Mouse (Mus musculus): ENCODE results near the gene Cd59b. TPM values are rescaled to one million over a fixed set of nuclear protein-coding genes. Genes with fewer than 3 reads are reported as not detected.

Cd59b gene
- polyA plus RNA-seq (2012; rRNA removed) = 4.0 and 6.1 TPM in 2 replicates

GRCm38 (mm10) chr2:104069704-104070185 lies at the start of gene Cd59b:
Cd59b (plus strand) TSS chr2:104069849.
- DNase-seq (ENCODE audit: extremely low spot score in 1 of 2, low spot score in 1 of 2) = no peak

GRCm38 (mm10) chr2:104023096-104023495 lies 46.6 kb upstream of the Cd59b start:
- DNase-seq (ENCODE audit: extremely low spot score in 1 of 2, low spot score in 1 of 2) = no peak

- DNase-seq (ENCODE audit: extremely low spot score in 1 of 2, low spot score in 1 of 2) = no peak
Measured at GRCm38 (mm10) chr2:104024656-104025055, 45.0 kb upstream of the Cd59b start.

- DNase-seq (ENCODE audit: extremely low spot score in 1 of 2, low spot score in 1 of 2) = peak; percentile 58 to 77
Measured at GRCm38 (mm10) chr2:104027458-104028138, 42.1 kb upstream of the Cd59b start, which contains the start of gene Fbxo3. Fbxo3 (plus strand) TSS chr2:104027721.

- DNase-seq (ENCODE audit: extremely low spot score in 1 of 2, low spot score in 1 of 2) = no peak
Measured at GRCm38 (mm10) chr2:104028139-104028723, 41.4 kb upstream of the Cd59b start, which contains the start of gene 4931422A03Rik. 4931422A03Rik (minus strand) TSS chr2:104028361.

GRCm38 (mm10) chr2:104029074-104029473 lies 40.6 kb upstream of the Cd59b start:
- no peak for DNase-seq (ENCODE audit: extremely low spot score in 1 of 2, low spot score in 1 of 2)

GRCm38 (mm10) chr2:104030381-104030780 lies 39.3 kb upstream of the Cd59b start:
- no peak for DNase-seq (ENCODE audit: extremely low spot score in 1 of 2, low spot score in 1 of 2)

GRCm38 (mm10) chr2:104032056-104032455 lies 37.6 kb upstream of the Cd59b start:
- DNase-seq (ENCODE audit: extremely low spot score in 1 of 2, low spot score in 1 of 2) = no peak

GRCm38 (mm10) chr2:104034832-104035472 lies 34.7 kb upstream of the Cd59b start:
- peak; percentile 40 to 86 for DNase-seq (ENCODE audit: extremely low spot score in 1 of 2, low spot score in 1 of 2)

- DNase-seq (ENCODE audit: extremely low spot score in 1 of 2, low spot score in 1 of 2) = no peak
Measured at GRCm38 (mm10) chr2:104035595-104035994, 34.1 kb upstream of the Cd59b start.

- DNase-seq (ENCODE audit: extremely low spot score in 1 of 2, low spot score in 1 of 2) = no peak
Measured at GRCm38 (mm10) chr2:104036316-104036715, 33.3 kb upstream of the Cd59b start.

- no peak for DNase-seq (ENCODE audit: extremely low spot score in 1 of 2, low spot score in 1 of 2)
Measured at GRCm38 (mm10) chr2:104038236-104038635, 31.4 kb upstream of the Cd59b start.

GRCm38 (mm10) chr2:104041632-104042031 lies 28.0 kb upstream of the Cd59b start:
- no peak for DNase-seq (ENCODE audit: extremely low spot score in 1 of 2, low spot score in 1 of 2)

GRCm38 (mm10) chr2:104042766-104043165 lies 26.9 kb upstream of the Cd59b start:
- DNase-seq (ENCODE audit: extremely low spot score in 1 of 2, low spot score in 1 of 2) = no peak

GRCm38 (mm10) chr2:104043624-104044478 lies 25.8 kb upstream of the Cd59b start:
- no peak for DNase-seq (ENCODE audit: extremely low spot score in 1 of 2, low spot score in 1 of 2)

- DNase-seq (ENCODE audit: extremely low spot score in 1 of 2, low spot score in 1 of 2) = no peak
Measured at GRCm38 (mm10) chr2:104044479-104045080, 25.1 kb upstream of the Cd59b start.

- DNase-seq (ENCODE audit: extremely low spot score in 1 of 2, low spot score in 1 of 2) = no peak
Measured at GRCm38 (mm10) chr2:104058381-104058780, 11.3 kb upstream of the Cd59b start.

- DNase-seq (ENCODE audit: extremely low spot score in 1 of 2, low spot score in 1 of 2) = no peak
Measured at GRCm38 (mm10) chr2:104058954-104059353, 10.7 kb upstream of the Cd59b start.

- peak in 1 of 2 experiments; percentile 67 for DNase-seq (ENCODE audit: extremely low spot score in 1 of 2, low spot score in 1 of 2)
Measured at GRCm38 (mm10) chr2:104059786-104060185, 9.9 kb upstream of the Cd59b start.

- no peak for DNase-seq (ENCODE audit: extremely low spot score in 1 of 2, low spot score in 1 of 2)
Measured at GRCm38 (mm10) chr2:104060996-104061395, 8.7 kb upstream of the Cd59b start.
